8 mouse cellular contexts compared by ENCODE assay signal in genomic region chr2:68470891-68471758, GRCm38 (mm10). TPM values are rescaled to one million over a fixed set of nuclear protein-coding genes. Genes with fewer than 3 reads are reported as not detected.
A peak's percentile ranks its signal among the peaks of the same experiment; 100 is the strongest.
DNase-seq lines count a peak whose midpoint lies in the region; ATAC-seq and TF ChIP-seq lines count a peak whose summit lies in the region.

No protein-coding gene starts in this region.

- DNase-seq in ES-E14 (ENCODE audit: low read depth, low spot score), result no peak
- DNase-seq in cerebellum, adult 11-12 months, result peak; percentile 87
- peak; percentile 72 for DNase-seq in forebrain, postnatal 0 days
- peak; percentile 22 for DNase-seq in heart, postnatal 25 days (ENCODE audit: low spot score)
- peak; percentile 76 to 85 for DNase-seq in kidney, postnatal 4 days
- peak; percentile 74 for DNase-seq in neural tube, embryonic 11.5 days (ENCODE audit: low spot score)
- peak; percentile 42 for DNase-seq in thymus, adult 18-20 months

- H3K9me3 ChIP-seq in ES-E14 (ENCODE audit: control insufficient read depth, insufficient read depth, low read depth, low read length), result no peaks in the 10 kb centered on the region
- H3K9me3 ChIP-seq in forebrain, postnatal 0 days (ENCODE audit: low read length), result no peaks in the 10 kb centered on the region
- H3K9me3 ChIP-seq in liver, embryonic 16.5 days (replicated peaks; ENCODE audit: control insufficient read depth, low read length), result no peaks in the 10 kb centered on the region
- no peaks in the 10 kb centered on the region for H3K9me3 ChIP-seq in neural tube, embryonic 11.5 days (ENCODE audit: control insufficient read depth, low read length)

- WGBS in forebrain, postnatal 0 days, result under 1% methylated on average over 87 of the region's 87 CpGs
- WGBS in liver, embryonic 16.5 days (ENCODE audit: insufficient replicate concordance), result under 1% methylated on average over 84 of the region's 87 CpGs
- under 1% methylated on average over 47 of the region's 87 CpGs for WGBS in neural tube, embryonic 11.5 days

- peak overlapping the region; percentile 73 for H3K9ac ChIP-seq in ES-E14 (ENCODE audit: insufficient read depth, low read depth, low read length, poor library complexity, severe bottlenecking)
- H3K9ac ChIP-seq in forebrain, postnatal 0 days, result peak overlapping the region; percentile 80
- peak overlapping the region; percentile 43; the same call in 1 of the 2 replicates for H3K9ac ChIP-seq in liver, embryonic 16.5 days (ENCODE audit: low read depth, low read length)
- H3K9ac ChIP-seq in neural tube, embryonic 11.5 days (ENCODE audit: low read length), result peak overlapping the region; percentile 94

- H3K4me2 ChIP-seq in forebrain, postnatal 0 days (ENCODE audit: low read depth), result peak overlapping the region; percentile 96
- H3K4me2 ChIP-seq in liver, embryonic 16.5 days (ENCODE audit: low read depth, low read length), result peak overlapping the region; percentile 75
- H3K4me2 ChIP-seq in neural tube, embryonic 11.5 days (ENCODE audit: low read depth), result peak overlapping the region; percentile 87

- H3K4me1 ChIP-seq in ES-E14 (ENCODE audit: control insufficient read depth in 2 of 2, insufficient read depth in 2 of 2, low read length in 2 of 2, poor library complexity in 1 of 2), result no peaks in the 10 kb centered on the region
- peaks cover 5% of the 10 kb centered on the region; the same call in 1 of the 2 replicates for H3K4me1 ChIP-seq in forebrain, postnatal 0 days (ENCODE audit: insufficient read depth)
- H3K4me1 ChIP-seq in liver, embryonic 16.5 days (ENCODE audit: control insufficient read depth, low read depth, low read length), result no peaks in the 10 kb centered on the region
- H3K4me1 ChIP-seq in neural tube, embryonic 11.5 days (ENCODE audit: control insufficient read depth, insufficient read depth, low read length), result peaks cover 7% of the 10 kb centered on the region; the same call in 1 of the 2 replicates

- ATAC-seq in forebrain, postnatal 0 days, result peak; percentile 75
- ATAC-seq in liver, embryonic 16.5 days (ENCODE audit: low read depth), result peak; percentile 41
- peak; percentile 76 for ATAC-seq in neural tube, embryonic 11.5 days (ENCODE audit: insufficient read depth, low FRiP score, low TSS enrichment)

- H3K36me3 ChIP-seq in ES-E14 (ENCODE audit: control insufficient read depth, insufficient read depth, low read length, poor library complexity, severe bottlenecking), result no peaks in the 10 kb centered on the region
- no peaks in the 10 kb centered on the region for H3K36me3 ChIP-seq in forebrain, postnatal 0 days (ENCODE audit: insufficient read depth)
- H3K36me3 ChIP-seq in liver, embryonic 16.5 days (ENCODE audit: control insufficient read depth, insufficient read depth), result no peaks in the 10 kb centered on the region
- H3K36me3 ChIP-seq in neural tube, embryonic 11.5 days (ENCODE audit: control insufficient read depth, insufficient read depth, low read length), result no peaks in the 10 kb centered on the region

- peak; percentile 17; the same call in 1 of the 2 replicates for TF ChIP-seq CTCF in forebrain, postnatal 0 days (IDR thresholded peaks at IDR 0.05; ENCODE audit: low read depth)

- no peaks in the 10 kb centered on the region for H3K27me3 ChIP-seq in forebrain, postnatal 0 days (ENCODE audit: insufficient read depth, low read length)
- peaks cover 42% of the 10 kb centered on the region for H3K27me3 ChIP-seq in liver, embryonic 16.5 days (ENCODE audit: control insufficient read depth, insufficient read depth, low read depth, low read length)
- no peaks in the 10 kb centered on the region for H3K27me3 ChIP-seq in neural tube, embryonic 11.5 days (ENCODE audit: control insufficient read depth, insufficient read depth, low read length)

- H3K27ac ChIP-seq in ES-E14 (ENCODE audit: insufficient read depth, low read depth, low read length, poor library complexity, severe bottlenecking), result no peak overlapping the region
- peak overlapping the region; percentile 82 for H3K27ac ChIP-seq in forebrain, postnatal 0 days (ENCODE audit: low read depth, low read length)
- 0 out of 2 replicates have a peak overlapping the region, but pooled peaks have one; percentile 10 for H3K27ac ChIP-seq in liver, embryonic 16.5 days (ENCODE audit: low read length)
- peak overlapping the region; percentile 89 for H3K27ac ChIP-seq in neural tube, embryonic 11.5 days (ENCODE audit: low read depth, low read length)

- in situ Hi-C loops in ES-E14 (cut with MboI; ENCODE audit: low sequenced_read_pairs in 2 of 2, unreplicated experiment in 2 of 2), result no loop called here

- H3K4me3 ChIP-seq in ES-E14 (ENCODE audit: insufficient read depth in 1 of 2, low read depth in 1 of 2, low read length in 2 of 2, poor library complexity in 1 of 2, severe bottlenecking in 1 of 2), result peak overlapping the region; percentile 70 to 86
- H3K4me3 ChIP-seq in forebrain, postnatal 0 days (ENCODE audit: low read depth, low read length), result peak overlapping the region; percentile 93
- H3K4me3 ChIP-seq in liver, embryonic 16.5 days (ENCODE audit: low read depth, low read length), result peak overlapping the region; percentile 61
- peak overlapping the region; percentile 93 for H3K4me3 ChIP-seq in neural tube, embryonic 11.5 days (ENCODE audit: low read depth, low read length)

- intact Hi-C loops in heart, postnatal 25 days (cut with DNase I), result loop anchor here (5.0 kb wide), 1 partner anchor 94 kb away; no protein-coding TSS in a partner anchor

TF ChIP-seq in ES-E14, 5 proteins besides CTCF, POLR2A, EP300 and RAD21:
- TF ChIP-seq ZNF384 (IDR thresholded peaks at IDR 0.05; ENCODE audit: low read depth, low read length) (no peak), CHD2 (IDR thresholded peaks at IDR 0.05; ENCODE audit: low read depth, low read length) (no peak), HCFC1 (IDR thresholded peaks at IDR 0.05; ENCODE audit: borderline replicate concordance, insufficient read depth, low read length) (no peak), ZC3H11A (IDR thresholded peaks at IDR 0.05; ENCODE audit: borderline replicate concordance, low read depth, low read length) (no peak), MAFK (IDR thresholded peaks at IDR 0.05; ENCODE audit: insufficient read depth, low read depth, low read length) (no peak)
TF ChIP-seq in ES-E14: peak in this region for 0.

RNA-seq across cellular contexts. Expression of gene Stk39, which starts 0.9 kb away (rescaled TPM):
- total RNA-seq in ES-E14 (2012; rRNA removed), result 3.2 and 5.0 TPM in 2 replicates
- total RNA-seq in forebrain, postnatal 0 days (2014; rRNA removed), result 25.5 and 27.9 TPM in 2 replicates
- 15.9 and 23.0 TPM in 2 replicates for polyA plus RNA-seq in forebrain, postnatal 0 days (2015; fragmentation: Nextera tagmentation; extraction: Ambion mirVana)
- 10 to 100 TPM; 81.3 to 83.2 TPM for total RNA-seq in heart, postnatal 25 days (2021)
- polyA plus RNA-seq in liver, embryonic 16.5 days (2015; fragmentation: Nextera tagmentation; extraction: Ambion mirVana), result 1.3 TPM in 2 replicates
- 39.5 and 41.1 TPM in 2 replicates for polyA plus RNA-seq in neural tube, embryonic 11.5 days (2014; fragmentation: Nextera tagmentation; extraction: Ambion mirVana)

Comparison
In these comparisons a context has a peak if more than half of its experiments do, and no peak if none do; other contexts are left out.
1. H3K9ac ChIP-seq: peak in every context shown above with its lines; median percentile 94 in neural tube, embryonic 11.5 days; 80 in forebrain, postnatal 0 days; 73 in ES-E14; 43 in liver, embryonic 16.5 days.